Mouse (Mus musculus): ENCODE results near the gene Mxi1.

The Mxi1 gene

DNA sequence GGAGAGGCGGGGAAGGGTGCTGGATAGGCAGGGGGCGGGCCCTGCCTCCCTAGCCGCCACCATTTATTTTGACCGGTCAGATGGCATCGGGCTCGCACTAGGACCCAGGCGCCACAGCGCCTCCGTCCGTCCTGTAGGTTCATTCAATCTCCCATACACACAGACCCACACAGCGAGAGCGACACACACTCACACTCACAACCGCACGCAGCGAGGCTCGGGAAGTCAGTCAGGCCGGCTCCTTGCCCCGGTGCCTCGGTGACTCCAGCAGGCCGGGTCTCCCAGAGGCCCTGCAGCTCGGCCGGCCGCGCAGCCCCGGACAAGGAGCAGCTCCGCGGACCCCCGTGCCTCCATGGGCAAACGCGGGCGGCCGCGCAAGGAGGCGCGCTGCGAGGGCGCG lies at the start of gene Mxi1:
TSS of gene Mxi1 (plus strand) at position 171 of the 400 bp plus-strand sequence.
- peak; percentile 58 to 79 for DNase-seq (ENCODE audit: low spot score in 2 of 2)

DNA sequence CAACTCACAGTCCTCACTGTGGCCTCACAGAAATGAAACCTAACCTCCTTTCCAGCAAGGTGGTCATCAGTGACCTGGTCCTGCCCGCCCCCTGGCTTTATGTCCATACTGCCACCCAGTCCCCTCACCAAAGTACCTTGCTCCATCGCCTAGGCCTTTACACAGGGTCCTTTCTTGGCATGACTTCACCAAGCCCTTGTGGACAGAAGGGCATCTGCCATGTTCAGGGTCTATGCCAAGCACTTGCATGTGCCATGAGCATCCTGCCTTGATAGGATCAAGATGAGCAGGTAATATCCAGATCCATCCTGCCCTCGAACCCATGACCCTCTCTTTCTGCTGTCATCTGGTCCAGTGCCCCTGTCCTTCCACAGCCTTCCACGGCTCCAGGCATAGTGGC lies 49.5 kb upstream of the Mxi1 start:
- no peak for DNase-seq (ENCODE audit: low spot score in 2 of 2)

GRCm38 (mm10) chr19:53262061-53262460 lies 48.3 kb upstream of the Mxi1 start:
- DNase-seq (ENCODE audit: low spot score in 2 of 2): no peak

- DNase-seq (ENCODE audit: low spot score in 2 of 2): no peak
These were observed 46.2 kb upstream of the Mxi1 start for GRCm38 (mm10) chr19:53263859-53264733.

- no peak for DNase-seq (ENCODE audit: low spot score in 2 of 2)
These were observed 45.2 kb upstream of the Mxi1 start for GRCm38 (mm10) chr19:53264821-53265727.

DNA sequence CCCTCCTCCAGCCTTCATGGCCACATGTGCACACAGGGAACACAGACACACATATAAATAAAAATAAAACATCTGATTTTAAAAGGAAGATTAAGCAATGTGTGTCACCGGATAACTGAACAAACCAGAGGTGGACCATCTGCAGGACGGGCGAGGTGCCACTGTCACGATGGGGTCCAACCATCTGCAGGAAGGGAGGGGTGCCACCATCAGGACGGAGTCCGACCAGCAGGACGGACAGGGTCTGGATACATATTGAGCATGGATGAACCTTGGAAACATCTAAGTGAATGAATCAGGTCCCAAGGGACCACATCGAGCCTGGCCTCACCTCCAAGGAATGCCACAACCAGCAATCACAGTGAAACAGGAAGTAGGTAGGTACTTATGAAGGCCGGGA lies 43.0 kb upstream of the Mxi1 start:
- no peak for DNase-seq (ENCODE audit: low spot score in 2 of 2)

DNA sequence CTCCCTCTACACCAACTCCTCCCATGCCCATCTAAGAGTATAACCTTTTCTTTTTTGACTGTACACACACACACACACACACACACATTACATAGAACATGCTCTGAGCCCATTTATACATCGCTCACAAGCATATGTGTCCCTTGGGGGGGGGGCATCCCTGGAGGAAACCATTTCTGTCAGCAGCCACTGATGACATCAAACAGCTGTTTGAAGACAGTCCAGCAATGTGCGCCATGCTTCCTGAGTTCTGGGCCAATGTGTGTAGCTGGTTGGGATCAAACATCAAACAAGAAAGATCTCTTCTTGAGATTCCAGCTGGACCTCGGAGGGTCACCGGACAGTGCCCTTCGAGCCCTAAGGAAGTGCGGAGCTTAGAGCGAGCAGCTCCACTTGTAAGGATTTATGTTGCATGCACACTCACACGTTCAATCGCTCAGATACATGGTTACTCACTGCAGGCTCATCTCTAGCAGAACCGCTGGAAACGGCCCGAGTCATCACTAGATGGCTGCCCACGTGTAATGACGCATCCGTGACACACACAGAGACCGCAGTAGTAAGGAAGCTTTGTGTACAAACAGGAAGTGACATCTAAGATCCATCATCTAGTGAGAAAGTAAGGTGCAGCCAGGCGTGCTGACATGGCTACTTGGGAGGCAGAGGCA lies 37.1 kb upstream of the Mxi1 start:
- no peak for DNase-seq (ENCODE audit: low spot score in 2 of 2)

GRCm38 (mm10) chr19:53273781-53274428 lies 36.4 kb upstream of the Mxi1 start:
- DNase-seq (ENCODE audit: low spot score in 2 of 2): no peak

DNA sequence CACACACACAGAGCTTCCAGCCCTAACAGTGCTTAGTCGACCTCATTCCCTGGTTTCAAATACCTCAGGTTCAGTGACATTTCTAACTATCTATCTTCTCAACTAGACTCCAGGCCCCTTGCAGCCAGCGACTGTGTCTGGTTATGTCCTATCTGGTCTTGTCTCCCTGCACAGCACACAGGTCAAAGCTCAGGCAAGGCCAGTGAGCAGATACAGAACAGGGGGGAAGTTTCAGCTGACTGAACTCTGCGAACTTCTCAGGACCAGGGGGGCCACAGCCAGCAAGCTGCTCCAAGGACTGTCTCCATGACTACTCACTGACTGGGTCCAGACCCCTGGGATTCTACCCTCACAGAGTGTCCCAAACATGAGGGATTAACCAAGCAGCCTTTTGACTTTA lies 35.1 kb upstream of the Mxi1 start:
- no peak for DNase-seq (ENCODE audit: low spot score in 2 of 2)

DNA sequence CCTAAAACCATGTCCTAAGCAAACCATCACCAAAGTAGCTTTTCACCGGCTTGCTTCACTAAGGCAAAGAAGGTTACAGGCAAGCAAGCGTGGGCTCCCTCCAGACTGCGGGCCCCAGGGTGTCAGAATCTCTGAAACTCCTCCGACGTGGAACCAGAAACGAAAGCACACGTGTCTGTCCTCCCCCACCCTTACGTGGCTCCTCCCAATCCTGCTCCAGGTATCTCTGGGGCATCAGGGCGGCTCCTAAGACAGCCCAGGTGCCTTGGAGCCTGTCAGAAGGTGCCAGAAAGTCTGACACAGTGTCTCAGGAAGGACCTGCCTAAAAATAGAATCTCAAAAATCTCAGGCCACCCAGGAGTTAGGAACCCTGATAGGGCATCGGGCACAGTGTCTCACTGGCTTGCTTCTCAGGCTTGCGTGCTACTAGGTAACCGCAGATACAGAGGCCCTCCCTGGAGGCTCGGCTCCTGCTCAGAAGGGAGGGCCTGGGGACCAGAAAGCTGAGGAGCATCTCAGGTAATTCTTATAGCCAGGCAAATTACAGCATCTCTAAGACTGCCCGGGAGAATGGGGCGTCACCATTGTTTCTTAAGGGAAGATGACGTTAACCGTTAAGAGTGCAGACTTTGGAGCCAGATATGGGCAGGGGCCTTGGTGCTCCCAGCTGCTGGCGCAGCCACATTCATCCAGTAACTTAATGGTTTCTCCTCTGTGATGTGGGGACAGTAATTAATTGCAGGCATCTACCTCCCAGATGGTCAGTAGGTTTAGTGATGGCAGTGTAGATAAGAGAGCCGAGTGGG lies 33.2 kb upstream of the Mxi1 start:
- no peak for DNase-seq (ENCODE audit: low spot score in 2 of 2)

DNA sequence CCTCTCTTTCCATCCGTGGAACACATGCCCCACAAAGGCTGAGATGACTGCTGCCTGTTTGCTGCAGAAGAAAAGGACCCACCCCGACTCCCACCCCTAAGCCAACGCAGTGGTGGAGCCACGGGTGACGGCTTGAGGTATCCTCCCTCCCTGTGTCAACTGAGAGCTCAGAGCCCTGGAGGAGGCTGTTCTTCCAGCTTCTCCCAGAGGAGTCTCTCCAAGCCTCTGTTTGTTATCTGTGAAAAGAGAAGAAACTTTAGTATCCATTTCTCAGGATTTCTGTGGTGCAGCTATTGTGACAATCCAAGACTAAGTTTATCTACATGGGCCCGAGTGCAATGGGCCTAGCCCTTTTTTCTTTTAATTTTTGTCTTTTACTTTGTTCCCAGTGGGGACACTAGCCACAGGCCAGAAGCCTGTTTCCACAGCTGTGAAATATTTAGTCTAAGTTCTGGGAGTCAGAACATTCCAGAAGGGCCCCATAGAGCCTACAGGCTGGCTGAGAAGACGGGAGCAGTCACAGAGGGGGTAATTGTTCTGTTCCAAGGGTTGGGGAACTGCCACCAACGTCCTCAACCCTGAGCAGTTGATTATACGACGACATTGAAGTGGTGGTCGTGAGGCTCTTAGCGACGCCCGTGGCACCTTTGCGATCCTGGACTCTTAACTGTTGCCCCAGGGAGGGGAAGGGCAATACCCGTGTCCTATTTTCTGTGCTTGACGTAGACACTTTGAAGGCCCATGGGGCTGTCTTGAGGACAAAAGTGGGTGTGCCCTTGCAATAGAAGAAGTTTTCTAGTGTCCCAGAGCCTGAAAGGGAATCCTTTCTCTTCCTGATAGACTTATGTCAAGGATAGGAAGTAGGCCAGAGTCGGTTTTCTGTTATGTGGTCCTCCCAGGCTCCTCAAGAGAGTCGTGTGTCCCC lies 31.6 kb upstream of the Mxi1 start:
- no peak for DNase-seq (ENCODE audit: low spot score in 2 of 2)

GRCm38 (mm10) chr19:53280254-53280653 lies 30.1 kb upstream of the Mxi1 start:
- no peak for DNase-seq (ENCODE audit: low spot score in 2 of 2)

DNA sequence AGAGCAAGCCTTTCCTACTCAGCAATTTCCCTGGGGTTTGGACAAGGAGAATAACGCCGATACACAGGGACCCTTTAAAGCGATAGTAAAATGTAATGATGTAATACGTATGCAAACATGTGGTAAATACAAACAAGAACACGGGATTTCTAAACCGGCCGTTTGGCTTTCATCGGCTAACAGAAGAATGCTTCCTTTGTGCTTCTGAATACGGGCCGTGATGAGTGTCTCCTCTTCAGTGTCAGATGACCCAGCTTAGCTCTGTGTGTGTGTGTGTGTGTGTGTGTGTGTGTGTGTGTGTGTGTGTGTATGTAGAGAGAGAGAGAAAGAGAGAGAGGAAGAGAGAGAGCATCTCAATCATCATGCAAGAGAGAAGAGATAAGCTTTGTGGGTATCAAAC lies 27.7 kb upstream of the Mxi1 start:
- no peak for DNase-seq (ENCODE audit: low spot score in 2 of 2)

GRCm38 (mm10) chr19:53283742-53284141 lies 26.6 kb upstream of the Mxi1 start:
- DNase-seq (ENCODE audit: low spot score in 2 of 2): no peak

DNA sequence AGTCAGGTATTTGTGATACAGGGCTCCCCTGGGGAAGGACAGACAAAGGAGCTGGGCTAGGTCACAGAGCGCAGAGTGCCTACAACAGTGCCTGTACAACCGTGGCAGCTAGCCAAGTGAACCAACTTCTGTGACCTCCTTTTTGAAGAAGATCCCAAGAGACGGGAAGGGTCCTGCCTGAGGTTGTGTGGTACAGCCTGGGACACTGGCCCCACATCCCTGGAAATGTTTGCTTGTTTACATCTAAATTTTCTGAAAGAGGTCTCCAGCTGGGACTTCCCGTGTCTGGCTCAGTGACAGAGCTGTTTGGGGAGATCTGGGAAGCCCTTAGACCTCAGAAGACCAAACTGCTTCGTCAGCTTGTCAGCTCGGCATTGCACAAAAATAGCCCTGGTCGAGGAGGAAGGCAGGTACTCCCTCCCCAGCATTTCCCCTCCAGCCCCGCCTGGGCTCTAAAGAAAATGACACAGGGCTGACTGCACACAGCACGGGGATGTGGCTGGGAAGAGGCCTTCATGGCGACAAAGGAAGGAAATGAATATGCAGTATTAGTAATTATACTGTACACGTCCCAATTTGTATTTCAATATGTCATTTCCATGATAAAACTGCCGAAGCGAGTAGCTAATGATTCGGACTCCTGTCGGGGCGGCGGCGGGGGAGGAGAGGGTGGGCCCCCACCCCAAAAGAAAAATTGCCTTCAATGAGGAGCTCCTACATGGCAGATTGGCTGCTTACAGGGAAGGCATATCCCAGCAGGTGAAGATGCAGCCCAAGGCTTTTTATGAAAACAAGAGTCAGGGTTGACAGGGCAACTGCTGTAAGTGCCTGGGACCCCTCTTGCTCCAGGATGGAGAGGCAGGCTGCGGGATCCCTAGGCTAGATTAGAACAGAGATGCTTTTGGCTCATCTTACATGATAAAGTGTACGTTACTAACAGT lies 25.8 kb upstream of the Mxi1 start:
- DNase-seq (ENCODE audit: low spot score in 2 of 2): peak; percentile 30 to 37

DNA sequence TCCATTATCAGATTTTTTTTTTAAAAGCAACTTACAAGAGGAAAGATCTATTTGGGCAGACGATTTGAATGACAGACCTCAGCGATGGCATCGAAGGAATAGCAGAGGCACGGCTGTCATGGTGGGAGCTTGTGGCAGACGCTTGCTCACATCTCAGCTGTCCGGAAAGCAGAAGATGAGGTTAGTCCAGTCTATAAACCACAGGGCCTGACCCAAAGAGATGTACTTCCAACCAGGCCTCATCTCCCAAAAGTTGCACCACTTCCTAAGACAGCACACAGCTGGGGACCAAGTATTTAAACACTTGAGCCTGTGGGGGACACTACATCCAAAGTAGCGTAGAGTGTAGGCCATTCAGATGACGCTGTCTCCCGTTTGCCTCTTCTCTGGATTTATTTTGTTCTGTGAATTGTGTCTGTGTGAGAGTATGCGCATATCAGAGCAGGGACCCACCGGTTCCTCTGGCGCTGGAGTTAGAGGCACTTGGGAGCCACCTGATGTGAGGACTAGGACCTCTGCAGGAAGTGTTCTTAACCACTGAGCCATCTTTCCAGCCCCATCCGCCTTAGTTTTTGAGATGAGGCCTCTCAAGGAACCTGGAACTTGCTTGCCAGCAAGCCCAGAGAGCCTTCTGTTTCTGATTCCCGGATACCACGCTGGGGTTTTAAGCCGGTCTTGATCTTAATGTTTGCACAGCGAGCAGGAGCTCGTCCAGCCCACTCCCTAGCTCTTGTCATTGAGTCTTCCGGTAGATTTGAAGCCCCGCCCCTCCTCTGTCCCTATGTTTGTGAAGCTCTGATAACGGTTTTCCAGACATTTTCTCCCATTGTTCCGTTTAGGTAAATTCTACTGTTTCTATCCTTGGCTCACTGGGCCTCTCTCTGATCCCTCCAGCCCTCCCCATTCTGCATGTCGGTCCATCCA lies 13.7 kb upstream of the Mxi1 start:
- DNase-seq (ENCODE audit: low spot score in 2 of 2): no peak

DNA sequence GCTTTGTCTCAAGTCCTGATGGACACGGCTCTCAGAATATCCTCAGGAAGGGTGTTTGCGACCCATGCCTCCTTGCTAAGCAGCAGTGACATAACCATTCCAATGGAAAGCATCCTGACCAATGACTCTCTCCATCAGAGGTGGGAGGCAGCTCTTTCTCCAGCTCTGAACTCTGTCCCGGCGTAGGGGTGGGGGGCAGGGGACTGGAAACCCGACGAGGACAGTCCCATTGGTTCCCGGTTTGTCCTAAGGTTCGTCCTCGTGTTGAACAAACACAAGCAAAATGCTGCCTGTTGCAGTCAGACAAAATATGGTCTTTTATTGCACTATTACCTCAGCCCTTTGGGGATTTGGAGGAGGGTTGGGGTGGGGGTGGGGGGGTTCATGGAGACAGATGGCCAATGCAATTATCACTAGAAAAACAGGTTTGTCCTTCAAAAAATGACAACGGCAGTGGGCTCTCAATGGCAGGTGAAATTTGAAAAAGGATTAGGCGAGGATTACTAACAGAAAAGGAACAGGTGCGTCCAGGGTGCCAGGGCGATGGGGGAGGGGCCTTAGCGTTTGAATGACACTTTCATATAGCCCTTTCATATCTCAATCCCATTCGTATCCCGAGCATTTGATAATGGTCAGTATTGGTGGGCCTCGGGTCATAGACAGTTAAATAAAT lies 11.0 kb upstream of the Mxi1 start:
- DNase-seq (ENCODE audit: low spot score in 2 of 2): no peak

Measured in frontal cortex, postnatal 10 days (tissue).